Mouse (Mus musculus) cortical plate, adult 2 months (tissue): ENCODE results near the gene Akap6.

Source experiments
- CTCF ChIP-seq: fragments of 200-500 bp; IDR thresholded peaks from 2 replicates; pipeline ENCODE4 v1.5.1; 2011; ENCODE audit warnings: mild to moderate bottlenecking, control low read depth, low read length; ENCODE audit not compliant: insufficient read depth; ENCODE audit errors: extremely low read depth
- POLR2A ChIP-seq: fragments of 200-500 bp; IDR thresholded peaks from 2 replicates; pipeline ENCODE4 v1.6.1; 2011; ENCODE audit warnings: mild to moderate bottlenecking, low read length, control low read depth; ENCODE audit not compliant: insufficient read depth; ENCODE audit errors: extremely low read depth

DNA sequence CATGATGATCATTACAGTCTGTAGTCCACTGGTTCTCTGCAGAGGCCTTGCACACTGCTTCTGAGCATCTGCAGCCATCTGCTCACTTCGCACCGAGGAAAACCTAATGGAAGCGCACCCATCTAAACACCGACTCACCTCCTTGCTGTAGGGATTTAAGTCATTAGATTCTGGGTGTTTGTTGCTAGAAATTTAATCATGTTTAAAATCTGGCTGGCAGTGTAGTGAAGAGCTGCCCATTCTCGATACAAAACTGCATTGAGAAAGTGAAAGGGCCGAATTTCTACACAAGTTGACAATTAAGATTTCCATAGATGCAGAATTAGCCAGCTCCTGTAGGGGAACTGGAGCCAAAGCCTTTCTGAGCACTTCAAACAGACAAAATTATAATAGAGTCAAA, 361.7 kb downstream of the Akap6 start:
- no peak for TF ChIP-seq POLR2A
- no peak for TF ChIP-seq CTCF
